In the genomic region with DNA sequence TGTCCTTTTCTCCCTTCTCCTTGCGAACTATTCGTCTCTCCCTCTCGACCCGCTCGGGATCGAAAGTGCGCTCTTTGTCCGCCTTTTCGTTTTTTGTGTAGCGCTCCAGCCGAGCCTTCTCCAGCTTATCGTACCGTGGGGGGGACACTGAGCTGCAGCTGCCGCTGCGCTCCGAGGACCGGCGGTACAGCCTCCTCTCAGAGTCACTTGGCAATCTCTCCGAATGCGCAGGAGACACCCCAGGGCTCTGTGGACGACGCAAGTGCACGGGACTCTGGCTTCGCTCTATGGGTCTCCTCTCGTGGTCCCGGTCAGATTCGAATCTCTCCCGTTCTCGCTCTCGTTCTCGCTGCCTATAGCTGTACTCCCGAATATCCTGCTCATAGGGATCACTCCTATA, we compare ENCODE assay signal across 16 mouse cellular contexts. TPM values are rescaled to one million over a fixed set of nuclear protein-coding genes. Genes with fewer than 3 reads are reported as not detected.
DNase-seq lines count a peak whose midpoint lies in the region; ATAC-seq and TF ChIP-seq lines count a peak whose summit lies in the region.
"Had no signal": no experiment of that assay in that cellular context is flagged by ENCODE, and none has a peak within 500 bp of the region (broad histone marks: within the 10 kb centered on the region; RNA-seq: fewer than 3 reads in every experiment).

No protein-coding gene starts in this region.

- peak overlapping the region; percentile 84 for H3K27ac ChIP-seq in left cerebral cortex, adult 2 months
- peak overlapping the region; percentile 67; the same call in 1 of the 2 replicates for H3K27ac ChIP-seq in brown adipose tissue, adult 24 weeks (replicated peaks; ENCODE audit: low read depth, low read length)
- peak overlapping the region; percentile 81 for H3K27ac ChIP-seq in intestine, embryonic 16.5 days (ENCODE audit: low read length)

- peak; percentile 38 for DNase-seq in cerebellum, adult 8-10 months
- DNase-seq in cerebellum, adult 11 months, result no peak
- DNase-seq in left cerebral cortex, adult 2 months (ENCODE audit: extremely low spot score in 1 of 2, low spot score in 2 of 2), result no peak
- no peak for DNase-seq in left cerebral cortex, adult 8-10 months (ENCODE audit: low spot score in 2 of 2)
- DNase-seq in liver, result no peak
- DNase-seq in adrenal gland, postnatal 25 days, result no peak
- DNase-seq: gastrocnemius, postnatal 36 days; layer of hippocampus, postnatal 36 days; liver, embryonic 13.5 days; right cerebral cortex, postnatal 4 days; thymus, adult 18-20 months had no signal

- no peak for TF ChIP-seq CTCF in left cerebral cortex, adult 2 months (IDR thresholded peaks at IDR 0.05)

- no peak for ATAC-seq in intestine, embryonic 16.5 days

- H3K4me1 ChIP-seq in brown adipose tissue, adult 24 weeks (ENCODE audit: control insufficient read depth, insufficient read depth, insufficient read length, low read length), result no peaks in the 10 kb centered on the region
- peaks cover 7% of the 10 kb centered on the region; the same call in 1 of the 2 replicates for H3K4me1 ChIP-seq in intestine, embryonic 16.5 days (ENCODE audit: control insufficient read depth, insufficient read depth, low read length)

- H3K36me3 ChIP-seq in intestine, embryonic 16.5 days (ENCODE audit: control insufficient read depth, insufficient read depth, low read length), result peaks cover 62% of the 10 kb centered on the region

- H3K4me3 ChIP-seq in left cerebral cortex, adult 2 months, result no peak overlapping the region
- H3K4me3 ChIP-seq in brown adipose tissue, adult 24 weeks (ENCODE audit: insufficient read depth, low read depth, low read length), result no peak overlapping the region
- no peak overlapping the region for H3K4me3 ChIP-seq in intestine, embryonic 16.5 days (ENCODE audit: low read length)
- H3K4me3 ChIP-seq: liver, embryonic 13.5 days; megakaryocyte, embryonic 14.5 days had no signal

- no peak overlapping the region for H3K4me2 ChIP-seq in intestine, embryonic 16.5 days (ENCODE audit: low read depth, low read length)
- H3K4me2 ChIP-seq: liver, embryonic 13.5 days had no signal

- no peaks in the 10 kb centered on the region for H3K27me3 ChIP-seq in intestine, embryonic 16.5 days (replicated peaks; ENCODE audit: control insufficient read depth, insufficient read depth, low read length)
- H3K27me3 ChIP-seq: liver, embryonic 13.5 days; megakaryocyte, embryonic 14.5 days had no signal

- WGBS in intestine, embryonic 16.5 days, result 95% methylated on average over 32 of the region's 32 CpGs

- intact Hi-C loops in left cerebral cortex, adult 2 months (cut with DNase I), result loop anchor here (1.0 kb wide), 1 partner anchor 81 kb away; no protein-coding TSS in a partner anchor

- no peaks in the 10 kb centered on the region for H3K9me3 ChIP-seq in intestine, embryonic 16.5 days (ENCODE audit: control insufficient read depth, low read length)

- H3K9ac ChIP-seq in intestine, embryonic 16.5 days (ENCODE audit: low read depth, low read length), result no peak overlapping the region
- H3K9ac ChIP-seq: liver, embryonic 13.5 days had no signal

RNA-seq across cellular contexts. Expression of a gene that starts 34.3 kb away (rescaled TPM):
- 10 to 100 TPM; 45.3 to 46.4 TPM for total RNA-seq in left cerebral cortex, adult 2 months (2021)
- total RNA-seq in left cerebral cortex, adult 8-10 months (2022), result 10 to 100 TPM; 36.7 to 42.0 (median 38.0) TPM
- 5.1 and 7.9 TPM in 2 replicates for polyA plus RNA-seq in brown adipose tissue, adult 24 weeks (2012; ENCODE audit: insufficient read depth, insufficient read length, missing spikeins)
- 21.5 and 27.2 TPM in 2 replicates for polyA plus RNA-seq in intestine, embryonic 16.5 days (2015; fragmentation: Nextera tagmentation; extraction: Ambion mirVana)
- 18.6 and 19.6 TPM in 2 replicates for total RNA-seq in adrenal gland, postnatal 25 days (2021)

RNA-seq across cellular contexts. Expression of a gene that starts 42.9 kb away (rescaled TPM):
- total RNA-seq in left cerebral cortex, adult 2 months (2021), result 1 to 10 TPM; 3.8 to 4.2 TPM
- 1 to 10 TPM; 2.8 to 4.9 (median 3.0) TPM for total RNA-seq in left cerebral cortex, adult 8-10 months (2022)
- not detected in 2 replicates for polyA plus RNA-seq in brown adipose tissue, adult 24 weeks (2012; ENCODE audit: insufficient read depth, insufficient read length, missing spikeins)
- polyA plus RNA-seq in intestine, embryonic 16.5 days (2015; fragmentation: Nextera tagmentation; extraction: Ambion mirVana), result not detected in 2 replicates
- total RNA-seq in adrenal gland, postnatal 25 days (2021), result not detected in 2 replicates
- polyA plus RNA-seq: heart, embryonic 16.5 days; kidney, embryonic 14.5 days; liver, embryonic 13.5 days had no signal

RNA-seq across cellular contexts. Expression of a gene that starts 58.2 kb away (rescaled TPM):
- under 1 TPM; 0.40 to 0.57 TPM for total RNA-seq in left cerebral cortex, adult 2 months (2021)
- under 1 TPM; 0.30 to 0.97 (median 0.73) TPM for total RNA-seq in left cerebral cortex, adult 8-10 months (2022)
- polyA plus RNA-seq in brown adipose tissue, adult 24 weeks (2012; ENCODE audit: insufficient read depth, insufficient read length, missing spikeins), result 3.5 and 3.8 TPM in 2 replicates
- polyA plus RNA-seq in intestine, embryonic 16.5 days (2015; fragmentation: Nextera tagmentation; extraction: Ambion mirVana), result 5.3 and 6.6 TPM in 2 replicates
- 0.33 TPM in 1 of 2 replicates, not detected in the other for total RNA-seq in adrenal gland, postnatal 25 days (2021)
- total RNA-seq: layer of hippocampus, postnatal 36 days had no signal
- polyA plus RNA-seq: kidney, embryonic 14.5 days had no signal

RNA-seq across cellular contexts. Expression of a gene that starts 59.6 kb away (rescaled TPM):
- 10 to 100 TPM; 68.0 to 73.2 TPM for total RNA-seq in left cerebral cortex, adult 2 months (2021)
- 10 to 100 TPM; 57.2 to 66.6 (median 62.1) TPM for total RNA-seq in left cerebral cortex, adult 8-10 months (2022)
- 9.5 and 15.2 TPM in 2 replicates for polyA plus RNA-seq in brown adipose tissue, adult 24 weeks (2012; ENCODE audit: insufficient read depth, insufficient read length, missing spikeins)
- 6.2 and 6.3 TPM in 2 replicates for polyA plus RNA-seq in intestine, embryonic 16.5 days (2015; fragmentation: Nextera tagmentation; extraction: Ambion mirVana)
- 70.0 and 79.4 TPM in 2 replicates for total RNA-seq in adrenal gland, postnatal 25 days (2021)
